13 mouse cellular contexts compared by ENCODE assay signal in genomic region chr2:25363478-25364178, GRCm38 (mm10). TPM values are rescaled to one million over a fixed set of nuclear protein-coding genes. Genes with fewer than 3 reads are reported as not detected.
DNase-seq lines count a peak whose midpoint lies in the region; ATAC-seq and TF ChIP-seq lines count a peak whose summit lies in the region.
"Had no signal": no experiment of that assay in that cellular context is flagged by ENCODE, and none has a peak within 500 bp of the region (broad histone marks: within the 10 kb centered on the region; RNA-seq: fewer than 3 reads in every experiment).

No protein-coding gene starts in this region.

- ATAC-seq in lung, postnatal 0 days, result peak; percentile 86
- ATAC-seq in hindbrain, embryonic 11.5 days (ENCODE audit: low FRiP score), result no peak
- no peak for ATAC-seq in activated CD4-positive, CD25-positive, alpha-beta regulatory T cell, adult 4 months

- H3K4me2 ChIP-seq in lung, postnatal 0 days (replicated peaks; ENCODE audit: low read depth, low read length), result peak overlapping the region; percentile 97
- H3K4me2 ChIP-seq in hindbrain, embryonic 11.5 days (replicated peaks; ENCODE audit: low read depth, low read length), result no peak overlapping the region

- H3K9me3 ChIP-seq in lung, postnatal 0 days (ENCODE audit: low read length), result no peaks in the 10 kb centered on the region
- no peaks in the 10 kb centered on the region for H3K9me3 ChIP-seq in hindbrain, embryonic 11.5 days (ENCODE audit: control insufficient read depth, low read length)
- H3K9me3 ChIP-seq: embryonic facial prominence, embryonic 12.5 days; limb, embryonic 12.5 days had no signal

- peak; percentile 62; the same call in 1 of the 2 replicates for TF ChIP-seq EP300 in lung, postnatal 0 days (IDR thresholded peaks at IDR 0.05)

- H3K27ac ChIP-seq in embryonic fibroblast, embryonic 13.5 days (ENCODE audit: insufficient read depth, low read length), result no peak overlapping the region
- H3K27ac ChIP-seq in lung, postnatal 0 days (ENCODE audit: low read length), result peak overlapping the region; percentile 73
- no peak overlapping the region for H3K27ac ChIP-seq in hindbrain, embryonic 11.5 days (ENCODE audit: low read depth, low read length)
- no peak overlapping the region for H3K27ac ChIP-seq in thymus, adult 2 months (ENCODE audit: control insufficient read depth, insufficient read depth, low read length)
- H3K27ac ChIP-seq: embryonic facial prominence, embryonic 12.5 days; limb, embryonic 12.5 days had no signal

- H3K4me1 ChIP-seq in embryonic fibroblast, embryonic 13.5 days (ENCODE audit: control insufficient read depth, insufficient read depth, low read length), result 0 out of 2 replicates have a peak, but pooled peaks cover 9% of the 10 kb centered on the region
- peaks cover 6% of the 10 kb centered on the region; the same call in 1 of the 2 replicates for H3K4me1 ChIP-seq in lung, postnatal 0 days (ENCODE audit: insufficient read depth, low read depth, low read length)
- H3K4me1 ChIP-seq in hindbrain, embryonic 11.5 days (replicated peaks; ENCODE audit: control insufficient read depth, insufficient read depth, low read length), result 0 out of 2 replicates have a peak, but pooled peaks cover 3% of the 10 kb centered on the region
- H3K4me1 ChIP-seq in thymus, adult 2 months (replicated peaks; ENCODE audit: control insufficient read depth, insufficient read depth, low read length), result peaks cover 11% of the 10 kb centered on the region

- H3K4me3 ChIP-seq in embryonic fibroblast, embryonic 13.5 days (ENCODE audit: insufficient read depth, low read length), result peak overlapping the region; percentile 90; the same call in 1 of the 2 replicates
- no peak overlapping the region for H3K4me3 ChIP-seq in lung, postnatal 0 days (ENCODE audit: low read depth, low read length)
- no peak overlapping the region for H3K4me3 ChIP-seq in hindbrain, embryonic 11.5 days (ENCODE audit: low read depth, low read length)
- H3K4me3 ChIP-seq in thymus, adult 2 months (ENCODE audit: control insufficient read depth, insufficient read depth, low read length), result no peak overlapping the region
- H3K4me3 ChIP-seq: embryonic facial prominence, embryonic 12.5 days had no signal

- no peaks in the 10 kb centered on the region for H3K27me3 ChIP-seq in lung, postnatal 0 days (replicated peaks; ENCODE audit: insufficient read depth, low read length)
- peaks cover 21% of the 10 kb centered on the region for H3K27me3 ChIP-seq in hindbrain, embryonic 11.5 days (ENCODE audit: control insufficient read depth, insufficient read depth, low read length)
- no peaks in the 10 kb centered on the region for H3K27me3 ChIP-seq in thymus, adult 2 months (ENCODE audit: control insufficient read depth, insufficient read depth, low read length)

- TF ChIP-seq POLR2A in embryonic fibroblast, embryonic 13.5 days (IDR thresholded peaks at IDR 0.05; ENCODE audit: low read depth, low read length), result no peak
- no peak for TF ChIP-seq POLR2A in thymus, adult 2 months (IDR thresholded peaks at IDR 0.05; ENCODE audit: control insufficient read depth, extremely low read depth, insufficient read depth, low read length, poor library complexity)

- WGBS in lung, postnatal 0 days, result 32% methylated on average over 13 of the region's 13 CpGs
- WGBS in hindbrain, embryonic 11.5 days, result 65% methylated on average over 13 of the region's 13 CpGs
- 68% methylated on average over 13 of the region's 13 CpGs for WGBS in thymus, adult 2 months

- no peak overlapping the region for H3K9ac ChIP-seq in lung, postnatal 0 days (replicated peaks; ENCODE audit: low read depth)
- H3K9ac ChIP-seq in hindbrain, embryonic 11.5 days (ENCODE audit: low read depth, low read length), result no peak overlapping the region
- H3K9ac ChIP-seq: embryonic facial prominence, embryonic 12.5 days; limb, embryonic 12.5 days had no signal

- H3K36me3 ChIP-seq in lung, postnatal 0 days (ENCODE audit: insufficient read depth, low read length), result 0 out of 2 replicates have a peak, but pooled peaks cover 4% of the 10 kb centered on the region
- no peaks in the 10 kb centered on the region for H3K36me3 ChIP-seq in hindbrain, embryonic 11.5 days (ENCODE audit: control insufficient read depth, insufficient read depth, low read length)
- no peaks in the 10 kb centered on the region for H3K36me3 ChIP-seq in thymus, adult 2 months (ENCODE audit: control insufficient read depth, insufficient read depth, low read length)
- H3K36me3 ChIP-seq: embryonic facial prominence, embryonic 12.5 days; limb, embryonic 12.5 days had no signal

- DNase-seq in adrenal gland, adult 2 months, result peak; percentile 56
- no peak for DNase-seq in adrenal gland, postnatal 14 days
- DNase-seq in 3134 (ENCODE audit: extremely low read depth, insufficient read length, low spot score), result peak; percentile 63
- peak; percentile 89 for DNase-seq in lung, postnatal 0 days (ENCODE audit: low spot score)
- DNase-seq in hindbrain, embryonic 11.5 days (ENCODE audit: low spot score), result no peak
- no peak for DNase-seq in thymus, adult 2 months
- DNase-seq: B cell, adult 2 months; cerebellum, adult 11-12 months; midbrain, embryonic 14.5 days had no signal

- TF ChIP-seq CTCF in embryonic fibroblast, embryonic 13.5 days (IDR thresholded peaks at IDR 0.05; ENCODE audit: borderline replicate concordance, insufficient read depth, low read length), result no peak
- peak; percentile 10; the same call in 1 of the 2 replicates for TF ChIP-seq CTCF in lung, postnatal 0 days (IDR thresholded peaks at IDR 0.05)
- TF ChIP-seq CTCF in thymus, adult 2 months (IDR thresholded peaks at IDR 0.05; ENCODE audit: borderline replicate concordance, control insufficient read depth, extremely low read depth, insufficient read depth, low read length, poor library complexity), result no peak

RNA-seq across cellular contexts. Expression of gene Uap1l1, which starts 1.9 kb away (rescaled TPM):
- 10 to 100 TPM; 15.0 to 22.7 TPM for total RNA-seq in adrenal gland, adult 2 months (2021)
- 28.4 and 41.5 TPM in 2 replicates for polyA plus RNA-seq in adrenal gland, adult 2 months (2012; rRNA removed)
- 8.7 and 11.8 TPM in 2 replicates for total RNA-seq in adrenal gland, postnatal 14 days (2021)
- 40.0 and 42.2 TPM in 2 replicates for polyA plus RNA-seq in embryonic fibroblast, embryonic 13.5 days (2011; ENCODE audit: insufficient read length, low read depth, missing spikeins)
- 74.4 and 75.5 TPM in 2 replicates for polyA plus RNA-seq in lung, postnatal 0 days (2015; fragmentation: Nextera tagmentation; extraction: Ambion mirVana)
- 4.1 and 6.5 TPM in 2 replicates for polyA plus RNA-seq in hindbrain, embryonic 11.5 days (2014; fragmentation: Nextera tagmentation; extraction: Ambion mirVana)
- polyA plus RNA-seq in activated CD4-positive, CD25-positive, alpha-beta regulatory T cell, adult 4 months (2017; shearing (Covaris generic)), result 10 to 100 TPM; 13.3 to 15.0 TPM
- 23.0 and 24.4 TPM in 2 replicates for polyA plus RNA-seq in thymus, adult 2 months (2012; rRNA removed)

RNA-seq across cellular contexts. Expression of gene Dpp7, which starts 7.5 kb away (rescaled TPM):
- 10 to 100 TPM; 34.2 to 38.5 TPM for total RNA-seq in adrenal gland, adult 2 months (2021)
- 47.1 and 55.0 TPM in 2 replicates for polyA plus RNA-seq in adrenal gland, adult 2 months (2012; rRNA removed)
- 19.9 and 20.8 TPM in 2 replicates for total RNA-seq in adrenal gland, postnatal 14 days (2021)
- 29.9 and 32.9 TPM in 2 replicates for polyA plus RNA-seq in embryonic fibroblast, embryonic 13.5 days (2011; ENCODE audit: insufficient read length, low read depth, missing spikeins)
- polyA plus RNA-seq in lung, postnatal 0 days (2015; fragmentation: Nextera tagmentation; extraction: Ambion mirVana), result 10.5 and 11.1 TPM in 2 replicates
- 13.4 and 21.3 TPM in 2 replicates for polyA plus RNA-seq in hindbrain, embryonic 11.5 days (2014; fragmentation: Nextera tagmentation; extraction: Ambion mirVana)
- 10 to 100 TPM; 10.3 to 13.9 TPM for polyA plus RNA-seq in activated CD4-positive, CD25-positive, alpha-beta regulatory T cell, adult 4 months (2017; shearing (Covaris generic))
- 24.5 and 25.6 TPM in 2 replicates for polyA plus RNA-seq in thymus, adult 2 months (2012; rRNA removed)

RNA-seq across cellular contexts. Expression of gene Sapcd2, which starts 8.5 kb away (rescaled TPM):
- under 1 TPM in 1 of 2 experiments, not detected in 1; 0.23 TPM for total RNA-seq in adrenal gland, adult 2 months (2021)
- 3.9 and 4.4 TPM in 2 replicates for polyA plus RNA-seq in adrenal gland, adult 2 months (2012; rRNA removed)
- total RNA-seq in adrenal gland, postnatal 14 days (2021), result 3.4 and 3.5 TPM in 2 replicates
- polyA plus RNA-seq in embryonic fibroblast, embryonic 13.5 days (2011; ENCODE audit: insufficient read length, low read depth, missing spikeins), result 3.3 and 5.2 TPM in 2 replicates
- polyA plus RNA-seq in lung, postnatal 0 days (2015; fragmentation: Nextera tagmentation; extraction: Ambion mirVana), result 2.2 and 2.4 TPM in 2 replicates
- 41.0 and 45.2 TPM in 2 replicates for polyA plus RNA-seq in hindbrain, embryonic 11.5 days (2014; fragmentation: Nextera tagmentation; extraction: Ambion mirVana)
- 1 to 10 TPM; 1.8 to 2.6 TPM for polyA plus RNA-seq in activated CD4-positive, CD25-positive, alpha-beta regulatory T cell, adult 4 months (2017; shearing (Covaris generic))
- 29.7 and 45.2 TPM in 2 replicates for polyA plus RNA-seq in thymus, adult 2 months (2012; rRNA removed)

RNA-seq across cellular contexts. Expression of gene Man1b1, which starts 31.5 kb away (rescaled TPM):
- 10 to 100 TPM; 53.6 to 59.9 TPM for total RNA-seq in adrenal gland, adult 2 months (2021)
- polyA plus RNA-seq in adrenal gland, adult 2 months (2012; rRNA removed), result 10.3 and 13.5 TPM in 2 replicates
- 43.1 and 45.7 TPM in 2 replicates for total RNA-seq in adrenal gland, postnatal 14 days (2021)
- polyA plus RNA-seq in embryonic fibroblast, embryonic 13.5 days (2011; ENCODE audit: insufficient read length, low read depth, missing spikeins), result 41.1 and 70.7 TPM in 2 replicates
- polyA plus RNA-seq in lung, postnatal 0 days (2015; fragmentation: Nextera tagmentation; extraction: Ambion mirVana), result 36.8 and 40.9 TPM in 2 replicates
- 86.7 and 133 TPM in 2 replicates for polyA plus RNA-seq in hindbrain, embryonic 11.5 days (2014; fragmentation: Nextera tagmentation; extraction: Ambion mirVana)
- polyA plus RNA-seq in activated CD4-positive, CD25-positive, alpha-beta regulatory T cell, adult 4 months (2017; shearing (Covaris generic)), result 10 to 100 TPM; 19.7 to 23.2 TPM
- polyA plus RNA-seq in thymus, adult 2 months (2012; rRNA removed), result 23.1 and 26.3 TPM in 2 replicates

RNA-seq across cellular contexts. Expression of gene Entpd2, which starts 32.0 kb away (rescaled TPM):
- 1 to 10 TPM; 3.7 to 7.2 TPM for total RNA-seq in adrenal gland, adult 2 months (2021)
- 21.1 and 24.7 TPM in 2 replicates for polyA plus RNA-seq in adrenal gland, adult 2 months (2012; rRNA removed)
- 7.6 and 9.5 TPM in 2 replicates for total RNA-seq in adrenal gland, postnatal 14 days (2021)
- polyA plus RNA-seq in embryonic fibroblast, embryonic 13.5 days (2011; ENCODE audit: insufficient read length, low read depth, missing spikeins), result 0.33 and 2.2 TPM in 2 replicates
- polyA plus RNA-seq in lung, postnatal 0 days (2015; fragmentation: Nextera tagmentation; extraction: Ambion mirVana), result 2.6 and 2.8 TPM in 2 replicates
- polyA plus RNA-seq in hindbrain, embryonic 11.5 days (2014; fragmentation: Nextera tagmentation; extraction: Ambion mirVana), result 0.21 TPM in 1 of 2 replicates, not detected in the other
- under 1 TPM in 1 of 2 experiments, not detected in 1; 0.17 TPM for polyA plus RNA-seq in activated CD4-positive, CD25-positive, alpha-beta regulatory T cell, adult 4 months (2017; shearing (Covaris generic))
- polyA plus RNA-seq in thymus, adult 2 months (2012; rRNA removed), result 11.7 and 14.0 TPM in 2 replicates

Comparison
In these comparisons a context has a peak if more than half of its experiments do, and no peak if none do; other contexts are left out.
1. DNase-seq: peak in adrenal gland, adult 2 months (single experiment), 3134 (single experiment) and lung, postnatal 0 days (single experiment); none in adrenal gland, postnatal 14 days (single experiment), hindbrain, embryonic 11.5 days (single experiment) and thymus, adult 2 months (single experiment).